ENCODE assay signal across 24 mouse cellular contexts in genomic region chrX:159390347-159390962, GRCm38 (mm10). TPM values are rescaled to one million over a fixed set of nuclear protein-coding genes. Genes with fewer than 3 reads are reported as not detected.
"Had no signal": no experiment of that assay in that cellular context is flagged by ENCODE, and none has a peak within 500 bp of the region (broad histone marks: within the 10 kb centered on the region; RNA-seq: fewer than 3 reads in every experiment).

No protein-coding gene starts in this region.

- DNase-seq: gastrocnemius, postnatal 14 days; heart, adult 18-20 months; heart, postnatal 10 days; heart, postnatal 4 days; kidney, adult 11 months; kidney, adult 2 months; kidney, adult 9 months; kidney, postnatal 14 days; kidney, postnatal 36 days; layer of hippocampus, adult 9-11 months; layer of hippocampus, postnatal 36 days; left cerebral cortex, postnatal 4 days had no signal

- H3K4me3 ChIP-seq: heart, embryonic 10.5 days; heart, embryonic 12.5 days; hindbrain, embryonic 10.5 days; hindbrain, embryonic 12.5 days; kidney, embryonic 15.5 days; limb, embryonic 13.5 days; limb, embryonic 15.5 days had no signal

- H3K9ac ChIP-seq: heart, embryonic 12.5 days; hindbrain, embryonic 12.5 days; hindbrain, embryonic 14.5 days; kidney, embryonic 15.5 days; limb, embryonic 13.5 days; limb, embryonic 15.5 days had no signal

- H3K4me1 ChIP-seq: heart, embryonic 10.5 days; heart, embryonic 12.5 days; hindbrain, embryonic 10.5 days; hindbrain, embryonic 12.5 days; kidney, embryonic 15.5 days; limb, embryonic 13.5 days; limb, embryonic 15.5 days had no signal

- H3K27me3 ChIP-seq: heart, embryonic 12.5 days; hindbrain, embryonic 12.5 days; limb, embryonic 13.5 days; limb, embryonic 15.5 days had no signal

- H3K9me3 ChIP-seq: heart, embryonic 10.5 days; heart, embryonic 12.5 days; hindbrain, embryonic 10.5 days; hindbrain, embryonic 12.5 days; kidney, embryonic 15.5 days; limb, embryonic 13.5 days; limb, embryonic 15.5 days had no signal

- H3K27ac ChIP-seq: heart, embryonic 10.5 days; hindbrain, embryonic 10.5 days; hindbrain, embryonic 12.5 days; hindbrain, embryonic 14.5 days; kidney, embryonic 15.5 days; kidney, postnatal 0 days; limb, embryonic 13.5 days; limb, embryonic 15.5 days had no signal

- H3K4me2 ChIP-seq: heart, embryonic 12.5 days; hindbrain, embryonic 12.5 days; hindbrain, embryonic 14.5 days; kidney, embryonic 15.5 days; limb, embryonic 13.5 days; limb, embryonic 15.5 days had no signal

- ATAC-seq: hindbrain, embryonic 16.5 days; intestine, embryonic 16.5 days had no signal

- H3K36me3 ChIP-seq: hindbrain, embryonic 12.5 days; limb, embryonic 15.5 days had no signal

RNA-seq across cellular contexts. Expression of gene Map7d2, which starts 23.9 kb away (rescaled TPM):
- total RNA-seq: granulocyte monocyte progenitor cell, adult 5-6 weeks had no signal
